Mouse (Mus musculus): ENCODE data around the gene AC134908.4. TPM values are rescaled to one million over a fixed set of nuclear protein-coding genes. Genes with fewer than 3 reads are reported as not detected.
A peak's percentile ranks its signal among the peaks of the same experiment; 100 is the strongest.

AC134908.4 gene
- polyA plus RNA-seq, 1 experiment from 2014 or later: 0.29 TPM

DNA sequence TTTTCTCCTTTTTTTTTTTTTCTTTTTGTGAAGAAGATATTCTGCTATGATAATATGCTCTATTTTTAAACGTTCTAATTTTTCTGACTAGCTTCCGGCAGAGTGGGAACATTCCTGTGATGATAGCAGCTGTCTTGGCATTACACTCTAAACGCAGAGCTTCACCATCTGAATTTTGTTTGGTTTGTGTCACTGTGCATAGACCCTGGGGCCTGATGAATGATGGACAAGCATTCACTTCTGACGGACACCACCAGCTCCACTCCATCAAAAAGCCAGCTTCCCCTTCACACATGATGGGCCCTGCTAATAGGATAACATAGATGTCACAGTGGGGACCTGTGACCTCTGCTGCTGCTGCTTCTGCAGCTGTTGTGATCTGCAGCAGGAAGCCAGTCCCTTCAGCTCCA lies 33.9 kb downstream of the AC134908.4 start:
- WGBS (ENCODE audit: insufficient replicate concordance): 43% methylated on average over 4 of the region's 4 CpGs
- no peak overlapping the region for H3K4me3 ChIP-seq (ENCODE audit: low read depth, low read length)
- H3K9ac ChIP-seq (ENCODE audit: low read depth, low read length): no peak overlapping the region
- no peaks in the 10 kb centered on the region for H3K36me3 ChIP-seq (ENCODE audit: control insufficient read depth, insufficient read depth, low read length)
- H3K27me3 ChIP-seq (ENCODE audit: control insufficient read depth, insufficient read depth, low read length): peaks cover 2% of the 10 kb centered on the region; the same call in 1 of the 2 replicates
- no peak overlapping the region for H3K4me2 ChIP-seq
- ATAC-seq (replicated peaks; ENCODE audit: insufficient number of reproducible peaks, low FRiP score, low TSS enrichment): no peak
- H3K4me1 ChIP-seq (ENCODE audit: control insufficient read depth, insufficient read depth, low read length): no peaks in the 10 kb centered on the region
- no peaks in the 10 kb centered on the region for H3K9me3 ChIP-seq (replicated peaks; ENCODE audit: control insufficient read depth, low read length)
- H3K27ac ChIP-seq (ENCODE audit: low read depth, low read length): no peak overlapping the region

DNA sequence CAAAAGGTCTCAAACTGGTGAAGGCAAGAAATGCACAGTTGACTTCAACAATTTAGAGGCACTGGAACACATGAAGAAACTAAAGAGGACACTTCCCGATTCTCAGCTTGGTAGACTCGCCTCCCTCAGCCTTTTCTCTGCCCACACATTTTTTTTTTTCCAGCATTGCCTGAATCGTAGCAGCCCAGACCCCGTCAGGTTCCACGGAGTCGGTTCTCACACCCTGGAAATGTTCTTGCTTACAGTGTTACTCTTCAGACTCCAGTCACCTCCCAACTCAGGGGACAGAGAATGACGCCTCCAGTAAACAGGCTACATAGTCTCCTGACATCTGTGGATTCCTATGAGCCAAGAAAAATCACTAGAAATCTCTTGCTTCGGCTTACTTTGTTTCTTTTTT lies 35.3 kb downstream of the AC134908.4 start:
- no peaks in the 10 kb centered on the region for H3K9me3 ChIP-seq (replicated peaks; ENCODE audit: control insufficient read depth, low read length)
- peaks cover 4% of the 10 kb centered on the region; the same call in 1 of the 2 replicates for H3K4me1 ChIP-seq (ENCODE audit: control insufficient read depth, insufficient read depth, low read length)
- no peaks in the 10 kb centered on the region for H3K36me3 ChIP-seq (ENCODE audit: control insufficient read depth, insufficient read depth, low read length)
- no peaks in the 10 kb centered on the region for H3K27me3 ChIP-seq (ENCODE audit: control insufficient read depth, insufficient read depth, low read length)
- no peak overlapping the region for H3K9ac ChIP-seq (ENCODE audit: low read depth, low read length)
- H3K4me3 ChIP-seq (ENCODE audit: low read depth, low read length): no peak overlapping the region
- WGBS (ENCODE audit: insufficient replicate concordance): 64% methylated on average over 8 of the region's 8 CpGs
- no peak overlapping the region for H3K4me2 ChIP-seq
- ATAC-seq (replicated peaks; ENCODE audit: insufficient number of reproducible peaks, low FRiP score, low TSS enrichment): no peak
- no peak overlapping the region for H3K27ac ChIP-seq (ENCODE audit: low read depth, low read length)

DNA sequence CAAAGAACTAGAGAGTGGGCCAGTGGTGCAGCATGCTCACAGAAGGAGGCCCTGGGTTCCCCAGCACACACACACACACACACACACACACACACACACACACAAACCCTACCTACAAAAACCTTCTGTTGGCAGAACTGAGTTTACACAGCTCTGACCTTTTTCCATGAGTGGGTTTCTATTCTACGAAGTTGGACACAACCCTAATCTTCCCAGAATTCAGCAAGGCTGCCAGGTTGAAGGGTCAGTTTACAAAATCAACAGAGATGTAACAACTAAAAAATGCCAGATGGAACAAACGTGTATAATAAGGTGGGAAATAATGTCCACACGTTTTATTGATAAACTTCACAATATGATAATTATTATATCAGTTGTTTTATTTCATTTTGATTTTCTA lies 37.8 kb downstream of the AC134908.4 start:
- H3K4me1 ChIP-seq (ENCODE audit: control insufficient read depth, insufficient read depth, low read length): peaks cover 4% of the 10 kb centered on the region; the same call in 1 of the 2 replicates
- H3K36me3 ChIP-seq (ENCODE audit: control insufficient read depth, insufficient read depth, low read length): no peaks in the 10 kb centered on the region
- no peak overlapping the region for H3K4me2 ChIP-seq
- no peak overlapping the region for H3K27ac ChIP-seq (ENCODE audit: low read depth, low read length)
- H3K9me3 ChIP-seq (replicated peaks; ENCODE audit: control insufficient read depth, low read length): no peaks in the 10 kb centered on the region
- no peak overlapping the region for H3K4me3 ChIP-seq (ENCODE audit: low read depth, low read length)
- no peaks in the 10 kb centered on the region for H3K27me3 ChIP-seq (ENCODE audit: control insufficient read depth, insufficient read depth, low read length)
- ATAC-seq (replicated peaks; ENCODE audit: insufficient number of reproducible peaks, low FRiP score, low TSS enrichment): no peak
- no peak overlapping the region for H3K9ac ChIP-seq (ENCODE audit: low read depth, low read length)
- 57% methylated on average over 3 of the region's 3 CpGs for WGBS (ENCODE audit: insufficient replicate concordance)

DNA sequence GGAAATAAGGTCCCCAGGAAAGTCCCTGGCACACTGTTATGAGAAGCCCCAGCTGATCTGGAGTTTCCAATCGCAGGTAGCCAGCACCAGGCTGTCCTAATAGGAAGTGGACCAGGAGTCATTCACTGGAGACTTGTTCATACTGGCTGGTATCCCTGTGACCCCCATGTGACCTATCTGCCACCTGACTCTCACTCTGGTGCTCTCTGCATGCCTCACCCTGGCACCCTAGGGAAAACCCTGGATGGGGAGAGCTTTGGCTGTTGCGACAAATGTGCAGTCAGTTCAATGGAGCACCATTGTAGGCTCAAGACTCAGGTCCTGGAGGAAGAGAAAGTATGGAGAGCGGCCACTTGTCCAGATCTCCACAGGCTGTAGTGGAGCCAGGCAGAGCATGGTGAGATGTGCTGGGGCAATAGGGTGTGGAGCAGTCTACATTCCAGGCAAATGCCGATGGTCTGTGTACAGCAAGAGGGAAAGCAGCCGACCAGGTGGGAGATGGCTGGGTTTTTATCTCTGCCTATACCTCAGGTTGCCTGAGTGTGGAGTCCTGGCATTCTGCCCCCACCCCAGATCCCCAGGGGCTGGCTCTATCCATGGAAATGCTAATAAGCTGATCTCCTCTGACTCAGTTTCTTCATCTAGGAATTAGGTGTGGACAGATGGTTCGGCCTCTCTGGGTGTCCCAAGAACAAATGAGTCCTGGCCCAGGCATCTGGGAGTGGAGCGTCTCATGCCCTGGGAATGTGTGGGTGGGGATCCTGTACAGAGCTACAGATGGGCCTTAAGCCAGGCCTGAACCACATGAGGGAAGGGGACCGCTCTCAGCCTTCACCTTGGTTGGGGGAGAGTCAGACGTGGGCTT lies 38.8 kb downstream of the AC134908.4 start:
- H3K4me2 ChIP-seq: no peak overlapping the region
- no peak; the same call in 1 of the 2 replicates for ATAC-seq (replicated peaks; ENCODE audit: insufficient number of reproducible peaks, low FRiP score, low TSS enrichment)
- no peaks in the 10 kb centered on the region for H3K27me3 ChIP-seq (ENCODE audit: control insufficient read depth, insufficient read depth, low read length)
- no peak overlapping the region for H3K9ac ChIP-seq (ENCODE audit: low read depth, low read length)
- no peaks in the 10 kb centered on the region for H3K36me3 ChIP-seq (ENCODE audit: control insufficient read depth, insufficient read depth, low read length)
- peaks cover 5% of the 10 kb centered on the region for H3K4me1 ChIP-seq (ENCODE audit: control insufficient read depth, insufficient read depth, low read length)
- WGBS (ENCODE audit: insufficient replicate concordance): 61% methylated on average over 9 of the region's 9 CpGs
- H3K9me3 ChIP-seq (replicated peaks; ENCODE audit: control insufficient read depth, low read length): no peaks in the 10 kb centered on the region
- H3K27ac ChIP-seq (ENCODE audit: low read depth, low read length): no peak overlapping the region
- H3K4me3 ChIP-seq (ENCODE audit: low read depth, low read length): no peak overlapping the region

- WGBS (ENCODE audit: insufficient replicate concordance): 28% methylated on average over 4 of the region's 4 CpGs
- Histone ChIP-seq H3K27me3 (ENCODE audit: control insufficient read depth, insufficient read depth, low read length) (no peaks in the 10 kb centered on the region), H3K27ac (ENCODE audit: low read depth, low read length) (no peak overlapping the region), H3K4me1 (ENCODE audit: control insufficient read depth, insufficient read depth, low read length) (peaks cover 10% of the 10 kb centered on the region), H3K9ac (ENCODE audit: low read depth, low read length) (no peak overlapping the region), H3K4me3 (ENCODE audit: low read depth, low read length) (no peak overlapping the region), H3K4me2 (no peak overlapping the region), H3K36me3 (ENCODE audit: control insufficient read depth, insufficient read depth, low read length) (no peaks in the 10 kb centered on the region), H3K9me3 (replicated peaks; ENCODE audit: control insufficient read depth, low read length) (no peaks in the 10 kb centered on the region)
- 0 out of 2 replicates have a peak, but pooled peaks have one; percentile 27 for ATAC-seq (replicated peaks; ENCODE audit: insufficient number of reproducible peaks, low FRiP score, low TSS enrichment)
Observed at GRCm38 (mm10) chr17:25755627-25756377, 39.7 kb downstream of the AC134908.4 start.

- Histone ChIP-seq H3K36me3 (ENCODE audit: control insufficient read depth, insufficient read depth, low read length) (no peaks in the 10 kb centered on the region), H3K4me3 (ENCODE audit: low read depth, low read length) (no peak overlapping the region), H3K4me1 (ENCODE audit: control insufficient read depth, insufficient read depth, low read length) (peaks cover 10% of the 10 kb centered on the region), H3K4me2 (no peak overlapping the region), H3K9ac (ENCODE audit: low read depth, low read length) (no peak overlapping the region), H3K9me3 (replicated peaks; ENCODE audit: control insufficient read depth, low read length) (no peaks in the 10 kb centered on the region), H3K27me3 (ENCODE audit: control insufficient read depth, insufficient read depth, low read length) (no peaks in the 10 kb centered on the region), H3K27ac (ENCODE audit: low read depth, low read length) (no peak overlapping the region)
- no peak for ATAC-seq (replicated peaks; ENCODE audit: insufficient number of reproducible peaks, low FRiP score, low TSS enrichment)
- 76% methylated on average over 4 of the region's 4 CpGs for WGBS (ENCODE audit: insufficient replicate concordance)
Observed at GRCm38 (mm10) chr17:25755086-25755485, 40.4 kb downstream of the AC134908.4 start.

DNA sequence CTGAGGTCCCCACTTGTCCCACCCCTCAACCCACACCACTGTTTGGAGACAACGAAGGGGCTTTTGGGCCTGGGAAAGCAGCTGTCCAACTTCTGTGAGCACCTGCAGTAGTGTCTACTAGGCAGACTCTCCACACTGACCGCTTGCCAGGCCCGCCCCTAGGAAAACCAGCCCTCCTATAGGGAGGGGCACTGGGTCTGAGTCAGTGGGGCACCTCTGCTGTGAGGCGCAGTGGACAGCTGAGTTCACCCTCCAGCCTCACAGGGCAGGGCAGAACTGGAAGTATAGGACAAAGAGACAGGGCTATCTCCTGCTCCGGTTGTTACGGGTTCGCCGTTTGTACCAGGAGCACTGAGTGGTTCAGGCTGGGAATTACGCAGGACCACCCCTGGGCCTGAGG lies 41.2 kb downstream of the AC134908.4 start, which contains the start of gene Msln:
Gene Msln (minus strand): TSS at position 138 of the 400 bp plus-strand sequence.
- Histone ChIP-seq H3K36me3 (ENCODE audit: control insufficient read depth, insufficient read depth, low read length) (no peaks in the 10 kb centered on the region), H3K4me1 (ENCODE audit: control insufficient read depth, insufficient read depth, low read length) (peaks cover 10% of the 10 kb centered on the region), H3K9me3 (replicated peaks; ENCODE audit: control insufficient read depth, low read length) (no peaks in the 10 kb centered on the region), H3K4me2 (no peak within 1 kb of the TSS), H3K9ac (ENCODE audit: low read depth, low read length) (no peak within 1 kb of the TSS), H3K27ac (ENCODE audit: low read depth, low read length) (no peak within 1 kb of the TSS), H3K27me3 (ENCODE audit: control insufficient read depth, insufficient read depth, low read length) (no peaks in the 10 kb centered on the region), H3K4me3 (ENCODE audit: low read depth, low read length) (no peak within 1 kb of the TSS)
- WGBS (ENCODE audit: insufficient replicate concordance): 83% methylated on average over 9 of the region's 9 CpGs
- no peak for ATAC-seq (replicated peaks; ENCODE audit: insufficient number of reproducible peaks, low FRiP score, low TSS enrichment)

DNA sequence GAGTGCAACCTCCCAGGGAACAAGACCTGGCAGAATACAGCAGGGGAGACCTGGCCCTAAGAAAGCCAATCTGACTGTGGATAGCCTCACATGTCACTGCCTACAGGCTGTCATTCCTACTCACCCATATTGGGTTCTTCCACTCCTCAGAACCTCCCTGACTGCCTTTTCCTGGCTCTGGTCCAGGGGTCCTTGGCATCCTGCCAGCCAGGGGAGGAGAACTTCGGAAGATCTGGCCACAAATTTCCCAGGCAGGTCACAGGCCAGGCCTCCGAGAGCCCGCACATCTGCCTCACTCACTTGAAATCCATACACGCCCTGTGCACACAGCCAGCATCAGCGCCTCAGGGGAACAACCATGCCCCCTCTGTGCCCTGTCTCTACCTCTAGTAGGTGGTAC lies 44.0 kb downstream of the AC134908.4 start:
- Histone ChIP-seq H3K27me3 (ENCODE audit: control insufficient read depth, insufficient read depth, low read length) (no peaks in the 10 kb centered on the region), H3K9me3 (replicated peaks; ENCODE audit: control insufficient read depth, low read length) (no peaks in the 10 kb centered on the region), H3K4me3 (ENCODE audit: low read depth, low read length) (no peak overlapping the region), H3K4me2 (no peak overlapping the region), H3K9ac (ENCODE audit: low read depth, low read length) (0 out of 2 replicates have a peak overlapping the region, but pooled peaks have one; percentile 24), H3K27ac (ENCODE audit: low read depth, low read length) (no peak overlapping the region), H3K4me1 (ENCODE audit: control insufficient read depth, insufficient read depth, low read length) (peaks cover 10% of the 10 kb centered on the region), H3K36me3 (ENCODE audit: control insufficient read depth, insufficient read depth, low read length) (no peaks in the 10 kb centered on the region)
- 53% methylated on average over 5 of the region's 5 CpGs for WGBS (ENCODE audit: insufficient replicate concordance)
- no peak for ATAC-seq (replicated peaks; ENCODE audit: insufficient number of reproducible peaks, low FRiP score, low TSS enrichment)
